Mouse (Mus musculus): ENCODE results near the gene Olfr5. TPM values are rescaled to one million over a fixed set of nuclear protein-coding genes. Genes with fewer than 3 reads are reported as not detected.
"Not testable (repeated sequence)": the region's sequence is repeated elsewhere in the genome, so short reads cannot be mapped to it uniquely, and the experiment has no call there.

Gene Olfr5
- polyA plus RNA-seq (2014; fragmentation: Nextera tagmentation; extraction: Ambion mirVana), result not detected in 2 replicates

GRCm38 (mm10) chr7:6486841-6487240 is at the start of gene Olfr5:
Olfr5 (minus strand) TSS chr7:6486941.
- Histone ChIP-seq H3K36me3 (ENCODE audit: control insufficient read depth, insufficient read depth, low read length) (no peaks in the 10 kb centered on the region), H3K9me3 (ENCODE audit: control insufficient read depth, low read length) (peaks cover 5% of the 10 kb centered on the region; the same call in 1 of the 2 replicates), H3K4me1 (ENCODE audit: control insufficient read depth, insufficient read depth, low read length) (no peaks in the 10 kb centered on the region), H3K4me2 (no peak within 1 kb of the TSS), H3K9ac (ENCODE audit: low read length) (no peak within 1 kb of the TSS), H3K27ac (ENCODE audit: low read depth, low read length) (no peak within 1 kb of the TSS), H3K27me3 (ENCODE audit: control insufficient read depth, insufficient read depth, low read length) (no peaks in the 10 kb centered on the region), H3K4me3 (ENCODE audit: low read depth, low read length) (no peak within 1 kb of the TSS)
- no peak for ATAC-seq (ENCODE audit: low FRiP score)
- DNase-seq (ENCODE audit: low spot score, missing footprints), result no peak
- 30% methylated on average over 2 of the region's 2 CpGs for WGBS

GRCm38 (mm10) chr7:6526141-6526540 is 39.4 kb upstream of the Olfr5 start:
- Histone ChIP-seq H3K4me2 (no peak overlapping the region), H3K4me3 (ENCODE audit: low read depth, low read length) (no peak overlapping the region), H3K27me3 (ENCODE audit: control insufficient read depth, insufficient read depth, low read length) (no peaks in the 10 kb centered on the region), H3K27ac (ENCODE audit: low read depth, low read length) (no peak overlapping the region), H3K9ac (ENCODE audit: low read length) (no peak overlapping the region), H3K4me1 (ENCODE audit: control insufficient read depth, insufficient read depth, low read length) (no peaks in the 10 kb centered on the region), H3K36me3 (ENCODE audit: control insufficient read depth, insufficient read depth, low read length) (no peaks in the 10 kb centered on the region), H3K9me3 (ENCODE audit: control insufficient read depth, low read length) (peaks cover 4% of the 10 kb centered on the region)
- no peak for DNase-seq (ENCODE audit: low spot score, missing footprints)
- 61% methylated on average over 5 of the region's 5 CpGs for WGBS
- no peak for ATAC-seq (ENCODE audit: low FRiP score)

- no peak for ATAC-seq (ENCODE audit: low FRiP score)
Observed at GRCm38 (mm10) chr7:6525001-6525400, 38.3 kb upstream of the Olfr5 start.

GRCm38 (mm10) chr7:6522850-6523249 is 36.1 kb upstream of the Olfr5 start, which contains the start of gene Olfr1349:
Olfr1349 (minus strand) TSS chr7:6522950.
- Histone ChIP-seq H3K27ac (ENCODE audit: low read depth, low read length) (no peak within 1 kb of the TSS), H3K4me2 (no peak within 1 kb of the TSS), H3K4me1 (ENCODE audit: control insufficient read depth, insufficient read depth, low read length) (no peaks in the 10 kb centered on the region), H3K9me3 (ENCODE audit: control insufficient read depth, low read length) (peaks cover 4% of the 10 kb centered on the region), H3K27me3 (ENCODE audit: control insufficient read depth, insufficient read depth, low read length) (no peaks in the 10 kb centered on the region), H3K4me3 (ENCODE audit: low read depth, low read length) (no peak within 1 kb of the TSS), H3K9ac (ENCODE audit: low read length) (no peak within 1 kb of the TSS), H3K36me3 (ENCODE audit: control insufficient read depth, insufficient read depth, low read length) (no peaks in the 10 kb centered on the region)
- WGBS, result 78% methylated on average over 5 of the region's 5 CpGs
- ATAC-seq (ENCODE audit: low FRiP score), result no peak
- DNase-seq (ENCODE audit: low spot score, missing footprints), result no peak

More at GRCm38 (mm10) chr7:6525001-6525400, 38.3 kb upstream of the Olfr5 start:
- Histone ChIP-seq H3K36me3 (ENCODE audit: control insufficient read depth, insufficient read depth, low read length) (no peaks in the 10 kb centered on the region), H3K9ac (ENCODE audit: low read length) (no peak overlapping the region), H3K27ac (ENCODE audit: low read depth, low read length) (no peak overlapping the region), H3K27me3 (ENCODE audit: control insufficient read depth, insufficient read depth, low read length) (no peaks in the 10 kb centered on the region), H3K9me3 (ENCODE audit: control insufficient read depth, low read length) (peaks cover 4% of the 10 kb centered on the region), H3K4me3 (ENCODE audit: low read depth, low read length) (no peak overlapping the region), H3K4me1 (ENCODE audit: control insufficient read depth, insufficient read depth, low read length) (no peaks in the 10 kb centered on the region), H3K4me2 (no peak overlapping the region)
- no peak for DNase-seq (ENCODE audit: low spot score, missing footprints)
- WGBS, result 65% methylated on average over 3 of the region's 3 CpGs

GRCm38 (mm10) chr7:6521666-6522065 is 34.9 kb upstream of the Olfr5 start:
- Histone ChIP-seq H3K27me3 (ENCODE audit: control insufficient read depth, insufficient read depth, low read length) (no peaks in the 10 kb centered on the region), H3K9ac (ENCODE audit: low read length) (no peak overlapping the region), H3K4me2 (no peak overlapping the region), H3K4me1 (ENCODE audit: control insufficient read depth, insufficient read depth, low read length) (no peaks in the 10 kb centered on the region), H3K27ac (ENCODE audit: low read depth, low read length) (no peak overlapping the region), H3K36me3 (ENCODE audit: control insufficient read depth, insufficient read depth, low read length) (no peaks in the 10 kb centered on the region), H3K4me3 (ENCODE audit: low read depth, low read length) (no peak overlapping the region), H3K9me3 (ENCODE audit: control insufficient read depth, low read length) (peaks cover 7% of the 10 kb centered on the region)
- 42% methylated on average over 1 of the region's 1 CpGs for WGBS
- ATAC-seq (ENCODE audit: low FRiP score) (no peak), DNase-seq (ENCODE audit: low spot score, missing footprints) (no peak)

GRCm38 (mm10) chr7:6508648-6509047 is 21.9 kb upstream of the Olfr5 start, which contains the start of gene Olfr1348:
Olfr1348 (minus strand) TSS chr7:6508748.
- DNase-seq (ENCODE audit: low spot score, missing footprints) (no peak), ATAC-seq (ENCODE audit: low FRiP score) (no peak)
- WGBS, result 91% methylated on average over 1 of the region's 1 CpGs
- no peak within 1 kb of the TSS for H3K9ac ChIP-seq (ENCODE audit: low read length)
- no peak within 1 kb of the TSS for H3K4me3 ChIP-seq (ENCODE audit: low read depth, low read length)
- H3K9me3 ChIP-seq (ENCODE audit: control insufficient read depth, low read length), result peaks cover 3% of the 10 kb centered on the region; the same call in 1 of the 2 replicates
- H3K27me3 ChIP-seq (ENCODE audit: control insufficient read depth, insufficient read depth, low read length), result no peaks in the 10 kb centered on the region
- H3K4me1 ChIP-seq (ENCODE audit: control insufficient read depth, insufficient read depth, low read length), result no peaks in the 10 kb centered on the region
- no peak within 1 kb of the TSS for H3K4me2 ChIP-seq
- no peaks in the 10 kb centered on the region for H3K36me3 ChIP-seq (ENCODE audit: control insufficient read depth, insufficient read depth, low read length)
- no peak within 1 kb of the TSS for H3K27ac ChIP-seq (ENCODE audit: low read depth, low read length)

GRCm38 (mm10) chr7:6499655-6500054 is 12.9 kb upstream of the Olfr5 start, which contains the start of gene Olfr1347:
Olfr1347 (minus strand) TSS chr7:6499755.
- no peak within 1 kb of the TSS for H3K9ac ChIP-seq (ENCODE audit: low read length)
- no peak for ATAC-seq (ENCODE audit: low FRiP score)
- H3K9me3 ChIP-seq (ENCODE audit: control insufficient read depth, low read length), result peaks cover 6% of the 10 kb centered on the region; the same call in 1 of the 2 replicates
- H3K4me1 ChIP-seq (ENCODE audit: control insufficient read depth, insufficient read depth, low read length), result no peaks in the 10 kb centered on the region
- no peak within 1 kb of the TSS for H3K4me2 ChIP-seq
- no peak within 1 kb of the TSS for H3K4me3 ChIP-seq (ENCODE audit: low read depth, low read length)
- no peaks in the 10 kb centered on the region for H3K27me3 ChIP-seq (ENCODE audit: control insufficient read depth, insufficient read depth, low read length)
- no peaks in the 10 kb centered on the region for H3K36me3 ChIP-seq (ENCODE audit: control insufficient read depth, insufficient read depth, low read length)
- WGBS, result 71% methylated on average over 1 of the region's 1 CpGs
- no peak within 1 kb of the TSS for H3K27ac ChIP-seq (ENCODE audit: low read depth, low read length)
- no peak for DNase-seq (ENCODE audit: low spot score, missing footprints)

- H3K9ac ChIP-seq (ENCODE audit: low read length); H3K9me3 ChIP-seq (ENCODE audit: control insufficient read depth, low read length); DNase-seq (ENCODE audit: low spot score, missing footprints); H3K4me3 ChIP-seq (ENCODE audit: low read depth, low read length); H3K4me1 ChIP-seq (ENCODE audit: control insufficient read depth, insufficient read depth, low read length); H3K36me3 ChIP-seq (ENCODE audit: control insufficient read depth, insufficient read depth, low read length); H3K4me2 ChIP-seq; ATAC-seq (ENCODE audit: low FRiP score); H3K27ac ChIP-seq (ENCODE audit: low read depth, low read length); H3K27me3 ChIP-seq (ENCODE audit: control insufficient read depth, insufficient read depth, low read length): not testable (repeated sequence)
- WGBS, result 70% methylated on average over 2 of the region's 2 CpGs
Observed at GRCm38 (mm10) chr7:6477633-6478032, 9.1 kb downstream of the Olfr5 start.

GRCm38 (mm10) chr7:6466951-6467350 is 19.8 kb downstream of the Olfr5 start, which contains the start of gene Olfr1346:
Olfr1346 (plus strand) TSS chr7:6467101.
- H3K36me3 ChIP-seq (ENCODE audit: control insufficient read depth, insufficient read depth, low read length), result no peaks in the 10 kb centered on the region
- ATAC-seq (ENCODE audit: low FRiP score), result no peak
- DNase-seq (ENCODE audit: low spot score, missing footprints), result no peak
- H3K9ac ChIP-seq (ENCODE audit: low read length), result no peak within 1 kb of the TSS
- no peaks in the 10 kb centered on the region for H3K4me1 ChIP-seq (ENCODE audit: control insufficient read depth, insufficient read depth, low read length)
- no peak within 1 kb of the TSS for H3K4me3 ChIP-seq (ENCODE audit: low read depth, low read length)
- no peaks in the 10 kb centered on the region; the same call in 1 of the 2 replicates for H3K9me3 ChIP-seq (ENCODE audit: control insufficient read depth, low read length)
- no peak within 1 kb of the TSS for H3K4me2 ChIP-seq
- H3K27ac ChIP-seq (ENCODE audit: low read depth, low read length), result no peak within 1 kb of the TSS
- no peaks in the 10 kb centered on the region for H3K27me3 ChIP-seq (ENCODE audit: control insufficient read depth, insufficient read depth, low read length)

All from midbrain, embryonic 11.5 days (tissue).